Mouse (Mus musculus): Measurements from ENCODE around the gene Abr. TPM values are rescaled to one million over a fixed set of nuclear protein-coding genes. Genes with fewer than 3 reads are reported as not detected.

The Abr gene
- total and polyA plus RNA-seq, 2 experiments from 2014 or later: 102 to 243 TPM

DNA sequence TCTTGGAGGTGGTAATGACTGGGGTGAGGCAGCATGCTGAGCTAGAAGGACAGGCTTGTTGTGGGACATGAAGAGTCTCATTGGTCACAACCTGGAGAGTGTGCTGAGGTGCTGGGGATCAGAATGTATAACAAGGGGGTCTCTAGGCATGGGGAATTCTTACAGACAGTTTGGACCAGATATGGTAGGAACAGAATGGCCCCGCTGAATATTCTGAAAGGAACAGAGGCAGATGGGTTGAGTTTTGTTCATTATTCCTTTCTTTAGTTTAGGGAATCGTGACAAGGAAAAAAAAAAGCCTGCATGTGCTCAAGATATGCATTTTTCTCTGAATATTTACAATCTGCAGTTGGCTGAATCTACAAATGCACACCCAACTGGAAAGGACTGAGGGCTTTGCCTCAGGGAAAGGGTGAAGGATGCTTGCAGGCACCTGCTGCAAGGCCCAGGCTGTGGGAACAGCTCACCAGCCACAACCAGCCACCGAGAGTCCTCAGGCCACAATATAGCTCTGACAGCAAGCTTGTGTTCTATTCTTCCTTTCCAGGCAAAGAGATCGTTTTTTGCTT lies 73.9 kb downstream of the Abr start:
- no peak for TF ChIP-seq CTCF (IDR thresholded peaks at IDR 0.05)
- Histone ChIP-seq H3K36me3 (ENCODE audit: insufficient read depth, low read length) (no peaks in the 10 kb centered on the region), H3K27me3 (ENCODE audit: insufficient read depth, low read length) (no peaks in the 10 kb centered on the region), H3K4me2 (ENCODE audit: low read depth, low read length, poor library complexity, severe bottlenecking) (no peak overlapping the region), H3K9me3 (ENCODE audit: low read length) (no peaks in the 10 kb centered on the region), H3K27ac (ENCODE audit: low read depth, low read length) (no peak overlapping the region), H3K9ac (replicated peaks; ENCODE audit: low read length, poor library complexity, severe bottlenecking) (no peak overlapping the region), H3K4me1 (ENCODE audit: insufficient read depth, low read length) (no peaks in the 10 kb centered on the region), H3K4me3 (ENCODE audit: low read depth, low read length) (no peak overlapping the region)
- 81% methylated on average over 4 of the region's 4 CpGs for WGBS
- no peak for ATAC-seq (ENCODE audit: low FRiP score)
- DNase-seq (ENCODE audit: low spot score): no peak

DNA sequence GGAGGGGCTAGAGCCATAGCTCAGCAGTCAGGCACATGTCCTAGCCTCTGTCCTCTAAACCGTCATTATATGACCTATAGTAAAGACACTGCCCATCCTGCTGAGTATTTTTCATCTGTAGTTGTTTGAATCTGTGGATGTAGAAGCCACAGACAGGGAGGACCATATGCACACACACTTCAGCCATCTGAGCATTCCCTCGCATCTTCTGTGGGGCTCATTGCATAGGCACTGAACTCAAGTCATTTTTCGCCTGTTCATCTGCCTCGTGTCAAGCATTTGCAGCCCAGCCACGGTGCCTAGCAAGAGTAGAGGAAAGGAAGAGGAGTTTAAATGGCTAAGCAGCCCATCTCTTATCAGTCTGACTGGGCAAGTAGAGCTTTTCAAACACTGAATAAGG lies 74.7 kb downstream of the Abr start:
- no peak for TF ChIP-seq CTCF (IDR thresholded peaks at IDR 0.05)
- H3K27ac ChIP-seq (ENCODE audit: low read depth, low read length): no peak overlapping the region
- no peak overlapping the region for H3K9ac ChIP-seq (replicated peaks; ENCODE audit: low read length, poor library complexity, severe bottlenecking)
- no peaks in the 10 kb centered on the region for H3K9me3 ChIP-seq (ENCODE audit: low read length)
- no peaks in the 10 kb centered on the region for H3K36me3 ChIP-seq (ENCODE audit: insufficient read depth, low read length)
- WGBS: 73% methylated on average over 5 of the region's 5 CpGs
- H3K27me3 ChIP-seq (ENCODE audit: insufficient read depth, low read length): no peaks in the 10 kb centered on the region
- H3K4me2 ChIP-seq (ENCODE audit: low read depth, low read length, poor library complexity, severe bottlenecking): no peak overlapping the region
- no peaks in the 10 kb centered on the region for H3K4me1 ChIP-seq (ENCODE audit: insufficient read depth, low read length)
- H3K4me3 ChIP-seq (ENCODE audit: low read depth, low read length): no peak overlapping the region
- ATAC-seq (ENCODE audit: low FRiP score): no peak
- no peak for DNase-seq (ENCODE audit: low spot score)

DNA sequence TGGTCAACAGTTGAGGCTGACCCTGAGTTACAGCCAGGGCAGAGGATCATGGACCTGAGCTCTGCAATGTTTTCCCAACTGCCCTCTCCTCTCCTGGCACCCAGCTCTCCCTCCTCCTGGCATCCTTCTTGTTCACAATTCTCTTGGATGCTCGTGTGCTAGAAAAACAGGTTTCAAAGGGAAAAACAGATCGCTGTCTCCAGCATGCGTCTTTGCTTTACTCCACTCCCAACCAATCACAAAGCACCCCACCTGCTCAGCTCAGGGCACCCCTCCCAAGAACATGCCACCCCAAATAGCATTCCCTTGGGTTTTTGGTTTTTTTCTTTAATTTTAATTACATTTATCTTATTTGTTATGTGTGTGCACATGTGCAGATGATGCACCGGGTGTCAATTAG lies 75.7 kb downstream of the Abr start:
- H3K27ac ChIP-seq (ENCODE audit: low read depth, low read length): no peak overlapping the region
- no peaks in the 10 kb centered on the region for H3K27me3 ChIP-seq (ENCODE audit: insufficient read depth, low read length)
- H3K4me3 ChIP-seq (ENCODE audit: low read depth, low read length): no peak overlapping the region
- no peak for TF ChIP-seq CTCF (IDR thresholded peaks at IDR 0.05)
- H3K9ac ChIP-seq (replicated peaks; ENCODE audit: low read length, poor library complexity, severe bottlenecking): no peak overlapping the region
- DNase-seq (ENCODE audit: low spot score) (no peak), ATAC-seq (ENCODE audit: low FRiP score) (no peak)
- no peak overlapping the region for H3K4me2 ChIP-seq (ENCODE audit: low read depth, low read length, poor library complexity, severe bottlenecking)
- no peaks in the 10 kb centered on the region for H3K9me3 ChIP-seq (ENCODE audit: low read length)
- H3K4me1 ChIP-seq (ENCODE audit: insufficient read depth, low read length): no peaks in the 10 kb centered on the region
- no peaks in the 10 kb centered on the region for H3K36me3 ChIP-seq (ENCODE audit: insufficient read depth, low read length)
- 56% methylated on average over 4 of the region's 4 CpGs for WGBS

DNA sequence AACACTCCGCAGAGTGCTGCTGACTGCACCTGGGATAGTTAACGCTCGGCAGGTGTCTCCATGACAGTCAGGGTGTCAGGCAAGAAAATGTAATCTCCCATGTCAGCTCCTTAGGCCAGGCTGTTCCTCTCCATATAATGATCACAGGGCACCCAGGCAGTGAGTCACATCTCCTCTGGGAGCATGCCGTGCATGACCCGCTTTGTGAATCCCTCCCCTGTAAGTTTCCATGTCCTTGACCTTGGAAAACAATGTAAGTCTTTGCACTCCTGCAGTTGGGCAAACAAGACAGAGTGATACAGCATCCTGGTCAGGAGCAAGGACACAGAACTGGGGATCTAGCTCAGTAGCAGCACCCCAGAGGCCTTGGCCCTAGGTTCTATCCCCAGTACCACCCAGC lies 78.8 kb downstream of the Abr start:
- ATAC-seq (ENCODE audit: low FRiP score): no peak
- WGBS: 85% methylated on average over 5 of the region's 5 CpGs
- Histone ChIP-seq H3K36me3 (ENCODE audit: insufficient read depth, low read length) (no peaks in the 10 kb centered on the region), H3K4me2 (ENCODE audit: low read depth, low read length, poor library complexity, severe bottlenecking) (no peak overlapping the region), H3K9me3 (ENCODE audit: low read length) (no peaks in the 10 kb centered on the region), H3K27me3 (ENCODE audit: insufficient read depth, low read length) (no peaks in the 10 kb centered on the region), H3K9ac (replicated peaks; ENCODE audit: low read length, poor library complexity, severe bottlenecking) (no peak overlapping the region), H3K4me1 (ENCODE audit: insufficient read depth, low read length) (no peaks in the 10 kb centered on the region), H3K27ac (ENCODE audit: low read depth, low read length) (no peak overlapping the region), H3K4me3 (ENCODE audit: low read depth, low read length) (no peak overlapping the region)
- DNase-seq (ENCODE audit: low spot score): no peak
- no peak for TF ChIP-seq CTCF (IDR thresholded peaks at IDR 0.05)

DNA sequence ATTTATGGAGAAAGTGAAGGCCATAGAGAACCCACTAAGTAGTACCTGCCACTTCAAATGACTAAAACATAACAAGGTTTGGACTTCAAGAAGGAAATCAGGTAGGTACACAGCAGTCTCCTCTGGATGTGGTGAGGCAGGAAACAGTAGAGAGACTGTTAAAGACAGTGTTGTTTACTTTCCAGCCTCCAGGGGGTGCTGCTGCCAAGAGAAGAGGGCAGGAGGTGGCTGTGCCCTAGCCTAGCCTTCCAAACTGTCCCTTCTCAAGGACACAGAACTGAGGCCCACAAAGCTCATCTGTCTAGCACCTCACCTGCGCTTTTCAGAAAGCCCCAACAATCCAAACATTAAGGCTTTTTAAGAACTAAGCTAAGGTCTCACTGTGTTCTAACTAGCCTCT lies 81.1 kb downstream of the Abr start:
- H3K27me3 ChIP-seq (ENCODE audit: insufficient read depth, low read length): no peaks in the 10 kb centered on the region
- peak; percentile 80 for TF ChIP-seq CTCF (IDR thresholded peaks at IDR 0.05)
- ATAC-seq (ENCODE audit: low FRiP score) (no peak), DNase-seq (ENCODE audit: low spot score) (peak; percentile 57)
- no peak overlapping the region for H3K9ac ChIP-seq (replicated peaks; ENCODE audit: low read length, poor library complexity, severe bottlenecking)
- H3K27ac ChIP-seq (ENCODE audit: low read depth, low read length): no peak overlapping the region
- H3K4me2 ChIP-seq (ENCODE audit: low read depth, low read length, poor library complexity, severe bottlenecking): no peak overlapping the region
- H3K36me3 ChIP-seq (ENCODE audit: insufficient read depth, low read length): no peaks in the 10 kb centered on the region
- WGBS: 47% methylated on average over 1 of the region's 1 CpGs
- no peak overlapping the region for H3K4me3 ChIP-seq (ENCODE audit: low read depth, low read length)
- H3K9me3 ChIP-seq (ENCODE audit: low read length): no peaks in the 10 kb centered on the region
- H3K4me1 ChIP-seq (ENCODE audit: insufficient read depth, low read length): no peaks in the 10 kb centered on the region

DNA sequence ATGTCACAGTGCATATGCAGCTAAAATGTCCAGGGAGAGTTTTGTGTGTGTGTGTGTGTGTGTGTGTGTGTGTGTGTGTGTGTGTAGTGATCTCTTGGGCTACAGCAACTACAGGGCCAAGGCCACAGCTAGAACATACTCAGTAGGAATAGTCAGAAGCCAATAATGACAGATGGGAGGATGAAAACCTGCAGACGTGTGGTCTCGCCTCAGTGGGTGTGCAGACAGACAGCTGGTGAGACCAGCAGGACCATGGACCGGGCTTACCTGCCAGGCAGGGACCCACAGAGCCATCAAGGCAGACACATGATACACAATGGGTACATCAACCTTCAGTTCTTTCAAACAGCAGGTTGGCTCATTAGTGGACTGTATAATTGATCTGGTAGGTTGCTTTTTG lies 84.7 kb downstream of the Abr start:
- H3K4me3 ChIP-seq (ENCODE audit: low read depth, low read length): no peak overlapping the region
- H3K9ac ChIP-seq (replicated peaks; ENCODE audit: low read length, poor library complexity, severe bottlenecking): no peak overlapping the region
- H3K9me3 ChIP-seq (ENCODE audit: low read length): no peaks in the 10 kb centered on the region
- peak; percentile 55 for DNase-seq (ENCODE audit: low spot score)
- no peaks in the 10 kb centered on the region for H3K27me3 ChIP-seq (ENCODE audit: insufficient read depth, low read length)
- H3K4me1 ChIP-seq (ENCODE audit: insufficient read depth, low read length): no peaks in the 10 kb centered on the region
- TF ChIP-seq CTCF (IDR thresholded peaks at IDR 0.05): no peak
- no peak overlapping the region for H3K4me2 ChIP-seq (ENCODE audit: low read depth, low read length, poor library complexity, severe bottlenecking)
- H3K27ac ChIP-seq (ENCODE audit: low read depth, low read length): no peak overlapping the region
- WGBS: 85% methylated on average over 3 of the region's 3 CpGs
- ATAC-seq (ENCODE audit: low FRiP score): no peak
- H3K36me3 ChIP-seq (ENCODE audit: insufficient read depth, low read length): no peaks in the 10 kb centered on the region

All from midbrain, postnatal 0 days (tissue).